Mouse (Mus musculus) ZHBTc4 (cell line): Measurements from ENCODE around the gene Nr6a1.

Experiments used
- DNase-seq: peaks from one replicate; pipeline ENCODE4 v3.0.0-alpha.2; 2011; ENCODE audit warnings: low read depth, low spot score

The Nr6a1 gene

DNA sequence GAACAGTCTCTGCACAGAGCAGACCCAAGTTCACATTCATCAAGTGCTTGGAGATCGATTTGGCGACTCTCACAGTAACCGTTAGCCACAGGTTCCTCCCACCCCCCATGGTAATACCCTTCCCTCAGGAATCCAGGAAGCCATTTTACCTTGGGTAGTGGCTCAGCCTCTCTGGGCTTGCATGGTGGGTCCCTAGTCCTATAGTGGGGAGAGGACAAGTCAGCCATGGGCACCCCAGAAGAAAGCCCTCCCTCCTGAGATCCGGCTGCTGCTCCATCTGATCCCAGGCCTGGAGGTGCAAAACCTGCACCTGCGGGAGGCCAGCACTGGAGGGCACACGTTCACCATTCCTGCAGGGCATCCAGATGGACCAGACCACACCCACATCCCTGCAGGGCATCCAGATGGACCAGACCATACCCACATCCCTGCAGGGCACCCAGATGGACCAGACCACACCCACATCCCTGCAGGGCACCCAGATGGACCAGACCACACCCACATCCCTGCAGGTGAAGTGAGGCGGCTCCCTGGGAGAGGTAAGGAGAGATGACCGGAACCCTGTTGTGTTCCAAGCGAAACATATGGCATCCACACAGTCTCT lies 252.0 kb downstream of the Nr6a1 start:
- DNase-seq: no peak
